Mouse (Mus musculus) stomach, postnatal 0 days (tissue): ENCODE data around the gene Asb18.

Experiments used
- CTCF ChIP-seq: IDR thresholded peaks from 2 replicates; pipeline ENCODE4 v1.5.1; 2016; ENCODE audit warnings: antibody characterized with exemption, low read depth, mild to moderate bottlenecking, moderate library complexity
- EP300 ChIP-seq: optimal IDR thresholded peaks from 2 replicates; pipeline ENCODE3; 2016; ENCODE audit warnings: antibody characterized with exemption

- TF ChIP-seq CTCF (no peak), EP300 (no peak)
Measured at GRCm38 (mm10) chr1:89974541-89974940, 39.9 kb downstream of the Asb18 start.
